Mouse (Mus musculus) liver, adult 2 months (tissue): Measurements from ENCODE around the gene E030018B13Rik.

Experiments used
- CTCF ChIP-seq: fragments of 200-500 bp; IDR thresholded peaks from 2 replicates; pipeline ENCODE4 v1.5.1; 2011; ENCODE audit warnings: low read depth, low read length, control low read depth
- POLR2A ChIP-seq: fragments of 200-500 bp; IDR thresholded peaks from 2 replicates; pipeline ENCODE4 v1.6.1; 2011; ENCODE audit warnings: low read length, control low read depth; ENCODE audit not compliant: insufficient read depth; ENCODE audit errors: extremely low read depth

DNA sequence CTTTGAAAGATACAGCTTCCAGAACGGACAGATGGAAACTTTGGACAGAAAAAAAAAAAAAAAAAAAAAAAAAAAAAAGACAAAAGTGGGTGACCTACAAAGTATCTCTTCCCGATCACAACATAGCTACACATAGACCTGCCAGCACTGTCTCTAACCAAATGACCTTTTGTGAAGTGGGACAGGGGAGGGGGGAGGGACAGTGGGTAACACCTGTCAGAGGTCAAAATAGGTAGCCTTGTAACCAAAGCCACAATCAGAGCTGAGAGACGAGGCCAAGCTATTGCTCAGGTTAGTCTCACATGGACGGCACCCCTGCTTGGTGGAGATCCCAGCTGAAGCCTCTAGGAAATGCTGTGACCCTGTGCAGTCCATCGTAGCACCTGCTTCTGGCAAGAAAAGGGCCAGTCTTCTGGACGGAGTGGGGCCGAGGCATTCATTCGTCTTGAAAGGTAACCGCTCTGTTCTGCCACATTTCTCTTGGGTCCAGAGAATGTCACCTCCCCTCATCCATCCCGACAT is 29.0 kb upstream of the E030018B13Rik start:
- TF ChIP-seq POLR2A (no peak), CTCF (no peak)
